Mouse (Mus musculus): ENCODE data around the gene Cfd. TPM values are rescaled to one million over a fixed set of nuclear protein-coding genes. Genes with fewer than 3 reads are reported as not detected.

Gene Cfd
- not detected in 2 replicates for polyA plus RNA-seq (2015; fragmentation: Nextera tagmentation; extraction: Ambion mirVana)

DNA sequence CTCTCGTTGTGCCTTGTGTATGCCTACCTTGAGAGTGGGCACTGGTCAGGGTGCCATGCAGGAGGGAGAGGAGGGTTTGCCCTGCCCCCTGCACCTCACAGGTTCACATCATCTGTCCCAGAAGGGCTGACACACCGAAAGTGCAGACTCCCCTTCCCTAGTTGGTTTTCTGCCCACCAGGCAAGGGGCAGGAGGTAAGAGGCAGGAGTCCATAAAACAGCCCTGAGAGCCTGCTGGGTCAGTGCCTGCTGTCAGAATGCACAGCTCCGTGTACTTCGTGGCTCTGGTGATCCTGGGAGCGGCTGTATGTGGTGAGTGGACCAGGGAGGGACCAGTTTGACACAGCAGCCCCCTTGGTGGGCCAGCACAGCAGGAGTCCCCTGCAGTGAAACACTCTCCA is at the start of gene Cfd:
Cfd (plus strand) TSS at position 184 of the 400 bp plus-strand sequence.
- Histone ChIP-seq H3K4me3 (ENCODE audit: low read length) (no peak within 1 kb of the TSS), H3K36me3 (ENCODE audit: insufficient read depth, low read length) (peaks cover 8% of the 10 kb centered on the region), H3K27ac (ENCODE audit: low read length) (no peak within 1 kb of the TSS), H3K9me3 (ENCODE audit: low read length) (no peaks in the 10 kb centered on the region), H3K27me3 (ENCODE audit: insufficient read depth, low read length) (no peaks in the 10 kb centered on the region), H3K4me1 (ENCODE audit: insufficient read depth, low read length) (no peaks in the 10 kb centered on the region), H3K9ac (replicated peaks; ENCODE audit: low read length) (no peak within 1 kb of the TSS), H3K4me2 (replicated peaks; ENCODE audit: low read depth, low read length) (no peak within 1 kb of the TSS)
- ATAC-seq (ENCODE audit: low FRiP score, low TSS enrichment), result no peak
- 35% methylated on average over 5 of the region's 5 CpGs for WGBS

DNA sequence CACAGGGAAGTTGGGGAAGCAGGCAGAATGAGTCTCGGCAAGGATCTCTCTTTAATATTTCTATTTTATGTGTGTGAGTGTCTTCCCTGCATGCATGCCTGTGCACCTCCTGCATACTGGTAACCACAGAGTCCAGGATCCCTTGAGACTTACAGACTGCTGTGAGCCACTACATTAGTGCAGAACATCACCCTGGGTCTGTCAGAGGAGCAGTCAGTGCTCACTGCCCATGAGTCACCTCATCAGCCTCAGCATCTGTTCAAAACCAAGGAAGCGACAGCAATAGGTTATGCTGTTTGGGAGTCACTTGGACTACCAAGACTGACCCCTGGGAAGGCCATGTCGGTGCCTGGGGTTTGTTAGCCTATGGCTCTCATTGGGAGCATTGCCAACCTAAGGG is 48.3 kb upstream of the Cfd start:
- H3K36me3 ChIP-seq (ENCODE audit: insufficient read depth, low read length), result no peaks in the 10 kb centered on the region
- no peaks in the 10 kb centered on the region for H3K27me3 ChIP-seq (ENCODE audit: insufficient read depth, low read length)
- no peak overlapping the region for H3K4me3 ChIP-seq (ENCODE audit: low read length)
- peak overlapping the region; percentile 61 for H3K27ac ChIP-seq (ENCODE audit: low read length)
- 63% methylated on average over 3 of the region's 3 CpGs for WGBS
- H3K4me2 ChIP-seq (replicated peaks; ENCODE audit: low read depth, low read length), result no peak overlapping the region
- H3K9ac ChIP-seq (replicated peaks; ENCODE audit: low read length), result peak overlapping the region; percentile 35; the same call in 1 of the 2 replicates
- H3K4me1 ChIP-seq (ENCODE audit: insufficient read depth, low read length), result peaks cover 41% of the 10 kb centered on the region
- ATAC-seq (ENCODE audit: low FRiP score, low TSS enrichment), result no peak
- no peaks in the 10 kb centered on the region for H3K9me3 ChIP-seq (ENCODE audit: low read length)

DNA sequence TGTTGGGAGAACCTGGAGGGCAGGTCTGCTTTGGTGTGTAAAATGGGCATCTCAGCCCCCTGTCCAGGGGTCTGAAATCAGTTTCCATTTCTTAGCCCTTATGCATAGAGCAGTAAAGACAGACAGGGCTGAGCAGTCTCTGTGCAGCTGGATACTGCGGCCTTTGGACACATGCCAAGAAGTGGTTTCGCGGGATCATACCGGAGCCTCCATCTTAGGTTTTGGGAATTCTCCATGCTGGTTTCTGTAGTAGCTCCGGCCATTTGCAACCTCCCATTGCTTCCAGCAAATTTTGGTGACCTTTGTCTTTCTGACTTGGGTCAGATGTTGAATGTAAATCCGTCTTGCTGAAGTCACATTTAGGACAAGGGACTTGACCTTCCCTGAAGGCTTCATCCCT is 47.2 kb upstream of the Cfd start:
- Histone ChIP-seq H3K36me3 (ENCODE audit: insufficient read depth, low read length) (no peaks in the 10 kb centered on the region), H3K4me2 (replicated peaks; ENCODE audit: low read depth, low read length) (no peak overlapping the region), H3K4me3 (ENCODE audit: low read length) (no peak overlapping the region), H3K27me3 (ENCODE audit: insufficient read depth, low read length) (no peaks in the 10 kb centered on the region), H3K27ac (ENCODE audit: low read length) (no peak overlapping the region), H3K9ac (replicated peaks; ENCODE audit: low read length) (no peak overlapping the region), H3K9me3 (ENCODE audit: low read length) (no peaks in the 10 kb centered on the region), H3K4me1 (ENCODE audit: insufficient read depth, low read length) (peaks cover 52% of the 10 kb centered on the region)
- ATAC-seq (ENCODE audit: low FRiP score, low TSS enrichment), result no peak
- 36% methylated on average over 6 of the region's 6 CpGs for WGBS

DNA sequence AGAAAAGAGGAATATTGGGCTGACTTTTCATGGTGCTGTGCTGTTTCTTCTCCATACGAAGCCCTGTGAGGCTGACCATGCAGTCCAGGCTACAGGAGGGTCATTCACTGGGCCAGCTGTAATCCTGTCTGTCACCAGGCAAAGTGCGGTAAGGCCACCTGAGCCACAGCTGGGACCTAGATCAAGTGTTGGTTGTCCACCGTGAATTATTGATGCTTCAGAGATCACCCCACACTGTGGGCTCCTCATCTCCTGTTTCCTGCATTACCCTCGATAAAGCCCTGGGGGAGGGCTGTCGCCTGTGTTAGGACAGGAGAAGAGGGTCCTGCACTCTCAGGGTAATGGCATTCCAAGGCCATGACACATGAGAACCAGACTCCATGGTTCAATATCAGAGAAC is 44.1 kb upstream of the Cfd start:
- no peak overlapping the region for H3K9ac ChIP-seq (replicated peaks; ENCODE audit: low read length)
- H3K4me1 ChIP-seq (ENCODE audit: insufficient read depth, low read length), result peaks cover 46% of the 10 kb centered on the region
- no peak overlapping the region for H3K4me3 ChIP-seq (ENCODE audit: low read length)
- no peaks in the 10 kb centered on the region for H3K36me3 ChIP-seq (ENCODE audit: insufficient read depth, low read length)
- no peaks in the 10 kb centered on the region for H3K27me3 ChIP-seq (ENCODE audit: insufficient read depth, low read length)
- 0 out of 2 replicates have a peak overlapping the region, but pooled peaks have one; percentile 16 for H3K27ac ChIP-seq (ENCODE audit: low read length)
- H3K4me2 ChIP-seq (replicated peaks; ENCODE audit: low read depth, low read length), result no peak overlapping the region
- ATAC-seq (ENCODE audit: low FRiP score, low TSS enrichment), result peak; percentile 68
- 28% methylated on average over 5 of the region's 5 CpGs for WGBS
- no peaks in the 10 kb centered on the region for H3K9me3 ChIP-seq (ENCODE audit: low read length)

DNA sequence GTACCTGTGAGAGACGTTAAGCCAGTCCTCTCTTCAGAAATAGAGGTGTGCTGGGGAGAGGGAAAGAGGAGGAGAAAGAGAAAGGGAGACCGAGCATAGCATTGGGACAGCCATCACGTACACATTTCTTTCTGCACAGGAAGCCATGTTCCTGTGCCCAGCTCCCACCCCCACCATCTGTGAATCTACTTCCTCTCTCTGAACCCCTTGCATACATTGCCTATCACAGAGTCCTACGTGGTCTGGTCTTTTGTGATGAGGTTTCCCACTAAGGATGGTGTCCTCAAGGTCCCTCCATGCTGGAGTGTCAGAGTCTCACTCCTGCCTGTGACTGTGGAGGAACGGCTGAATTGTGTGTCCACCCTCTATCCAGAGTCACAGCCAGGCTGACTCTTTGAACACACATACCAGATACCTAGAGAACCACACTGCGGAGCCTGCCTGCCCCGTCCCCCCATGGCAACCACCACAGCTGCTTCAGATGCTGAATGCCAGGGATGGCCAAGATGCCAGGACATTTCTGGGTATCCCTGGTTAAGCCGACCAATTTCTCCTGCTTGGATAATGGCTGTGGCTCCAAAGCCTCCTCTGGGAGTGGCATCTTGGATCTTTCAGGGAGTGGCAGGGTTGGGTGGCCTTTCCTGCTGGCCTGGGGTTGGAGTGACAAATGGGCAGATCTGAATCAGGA is 40.6 kb upstream of the Cfd start:
- Histone ChIP-seq H3K27ac (ENCODE audit: low read length) (no peak overlapping the region), H3K36me3 (ENCODE audit: insufficient read depth, low read length) (no peaks in the 10 kb centered on the region), H3K4me1 (ENCODE audit: insufficient read depth, low read length) (peaks cover 34% of the 10 kb centered on the region), H3K4me3 (ENCODE audit: low read length) (no peak overlapping the region), H3K27me3 (ENCODE audit: insufficient read depth, low read length) (no peaks in the 10 kb centered on the region), H3K4me2 (replicated peaks; ENCODE audit: low read depth, low read length) (no peak overlapping the region), H3K9me3 (ENCODE audit: low read length) (no peaks in the 10 kb centered on the region), H3K9ac (replicated peaks; ENCODE audit: low read length) (0 out of 2 replicates have a peak overlapping the region, but pooled peaks have one; percentile 5)
- no peak for ATAC-seq (ENCODE audit: low FRiP score, low TSS enrichment)
- 82% methylated on average over 8 of the region's 8 CpGs for WGBS

DNA sequence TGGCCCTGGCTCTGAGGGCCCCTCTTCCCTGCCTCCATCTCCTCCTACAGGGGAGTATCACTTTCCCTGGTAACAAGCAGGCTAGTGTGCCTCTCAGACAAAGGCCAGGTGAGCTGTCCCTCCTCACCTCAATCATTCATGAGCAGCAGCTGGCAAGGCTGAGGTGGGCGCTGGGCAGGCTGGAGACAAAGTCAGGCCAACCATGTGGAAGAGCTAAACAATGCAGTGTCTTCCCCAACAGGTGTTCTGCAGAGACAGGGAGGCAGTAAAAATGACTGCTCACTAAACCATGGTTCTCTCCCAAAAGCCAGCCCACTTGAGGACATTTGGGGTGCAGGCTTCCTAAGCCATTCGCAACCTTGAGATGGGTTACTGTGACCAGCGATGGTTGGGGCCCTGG is 39.0 kb upstream of the Cfd start:
- no peaks in the 10 kb centered on the region for H3K9me3 ChIP-seq (ENCODE audit: low read length)
- no peak overlapping the region for H3K4me3 ChIP-seq (ENCODE audit: low read length)
- no peaks in the 10 kb centered on the region for H3K27me3 ChIP-seq (ENCODE audit: insufficient read depth, low read length)
- peak overlapping the region; percentile 82 for H3K4me2 ChIP-seq (replicated peaks; ENCODE audit: low read depth, low read length)
- H3K27ac ChIP-seq (ENCODE audit: low read length), result peak overlapping the region; percentile 100
- peak overlapping the region; percentile 92 for H3K9ac ChIP-seq (replicated peaks; ENCODE audit: low read length)
- H3K36me3 ChIP-seq (ENCODE audit: insufficient read depth, low read length), result peaks cover 6% of the 10 kb centered on the region
- H3K4me1 ChIP-seq (ENCODE audit: insufficient read depth, low read length), result peaks cover 37% of the 10 kb centered on the region
- no peak for ATAC-seq (ENCODE audit: low FRiP score, low TSS enrichment)
- 61% methylated on average over 3 of the region's 3 CpGs for WGBS

DNA sequence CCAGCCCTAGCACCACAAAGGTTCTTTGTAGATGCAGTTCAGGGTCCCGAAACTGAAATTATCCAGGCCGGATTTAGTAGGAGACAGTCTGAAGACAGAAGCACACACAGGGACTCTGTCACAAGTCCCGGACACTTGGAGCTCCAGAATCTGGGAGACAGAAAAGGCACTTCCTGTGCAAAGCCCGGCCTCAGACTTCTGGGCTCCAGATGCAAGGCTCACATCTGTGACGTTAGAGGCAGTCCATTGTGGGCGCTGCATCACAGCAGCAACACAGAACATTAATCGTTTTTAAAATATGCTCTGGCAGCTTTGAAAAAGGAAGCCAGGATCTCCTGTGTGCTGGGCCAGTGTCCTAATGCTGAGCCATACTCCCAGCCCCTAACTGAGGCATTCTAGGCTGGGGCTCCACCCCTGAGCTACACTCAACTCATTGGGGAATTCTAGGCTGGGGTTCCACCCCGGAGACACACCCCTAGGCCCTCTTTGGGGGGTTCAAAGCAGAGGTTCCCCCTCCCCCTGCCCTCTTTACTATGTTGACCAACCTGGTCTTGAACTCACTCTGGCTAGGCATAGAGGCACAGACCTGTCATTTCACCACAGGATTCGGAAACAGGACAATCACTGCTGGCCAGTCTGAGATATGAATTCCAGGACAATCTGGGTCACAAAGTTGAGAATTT is 38.4 kb upstream of the Cfd start:
- peaks cover 43% of the 10 kb centered on the region for H3K4me1 ChIP-seq (ENCODE audit: insufficient read depth, low read length)
- peak overlapping the region; percentile 98 for H3K4me3 ChIP-seq (ENCODE audit: low read length)
- H3K9me3 ChIP-seq (ENCODE audit: low read length), result no peaks in the 10 kb centered on the region
- peak overlapping the region; percentile 82 for H3K4me2 ChIP-seq (replicated peaks; ENCODE audit: low read depth, low read length)
- H3K27ac ChIP-seq (ENCODE audit: low read length), result peak overlapping the region; percentile 100
- peaks cover 12% of the 10 kb centered on the region for H3K36me3 ChIP-seq (ENCODE audit: insufficient read depth, low read length)
- ATAC-seq (ENCODE audit: low FRiP score, low TSS enrichment), result no peak
- peak overlapping the region; percentile 92 for H3K9ac ChIP-seq (replicated peaks; ENCODE audit: low read length)
- H3K27me3 ChIP-seq (ENCODE audit: insufficient read depth, low read length), result no peaks in the 10 kb centered on the region
- WGBS, result 35% methylated on average over 9 of the region's 9 CpGs

DNA sequence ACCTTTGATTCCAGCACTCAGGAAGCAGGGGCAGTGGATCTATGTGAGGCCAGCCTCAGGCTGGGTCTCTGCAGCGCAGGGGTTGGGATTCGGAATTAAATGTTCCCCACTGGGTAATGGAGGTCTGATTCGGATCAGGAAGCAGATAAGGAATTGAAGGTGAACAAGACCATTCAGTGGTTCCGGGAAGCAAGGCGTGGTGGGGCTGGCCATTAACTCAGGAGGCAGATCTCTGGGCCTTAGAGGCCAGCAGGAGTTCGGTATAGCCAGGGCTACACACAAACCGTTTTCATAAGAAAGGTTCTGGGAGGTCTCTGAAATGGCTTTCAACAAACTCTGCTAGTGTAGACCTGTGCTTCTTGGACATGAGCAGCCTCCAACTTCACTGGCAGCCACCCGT is 37.8 kb upstream of the Cfd start:
- Histone ChIP-seq H3K9ac (replicated peaks; ENCODE audit: low read length) (peak overlapping the region; percentile 92), H3K9me3 (ENCODE audit: low read length) (no peaks in the 10 kb centered on the region), H3K4me2 (replicated peaks; ENCODE audit: low read depth, low read length) (peak overlapping the region; percentile 82), H3K36me3 (ENCODE audit: insufficient read depth, low read length) (peaks cover 17% of the 10 kb centered on the region), H3K4me1 (ENCODE audit: insufficient read depth, low read length) (peaks cover 43% of the 10 kb centered on the region), H3K27me3 (ENCODE audit: insufficient read depth, low read length) (no peaks in the 10 kb centered on the region), H3K4me3 (ENCODE audit: low read length) (peak overlapping the region; percentile 98), H3K27ac (ENCODE audit: low read length) (peak overlapping the region; percentile 100)
- WGBS, result 20% methylated on average over 8 of the region's 8 CpGs
- ATAC-seq (ENCODE audit: low FRiP score, low TSS enrichment), result no peak

DNA sequence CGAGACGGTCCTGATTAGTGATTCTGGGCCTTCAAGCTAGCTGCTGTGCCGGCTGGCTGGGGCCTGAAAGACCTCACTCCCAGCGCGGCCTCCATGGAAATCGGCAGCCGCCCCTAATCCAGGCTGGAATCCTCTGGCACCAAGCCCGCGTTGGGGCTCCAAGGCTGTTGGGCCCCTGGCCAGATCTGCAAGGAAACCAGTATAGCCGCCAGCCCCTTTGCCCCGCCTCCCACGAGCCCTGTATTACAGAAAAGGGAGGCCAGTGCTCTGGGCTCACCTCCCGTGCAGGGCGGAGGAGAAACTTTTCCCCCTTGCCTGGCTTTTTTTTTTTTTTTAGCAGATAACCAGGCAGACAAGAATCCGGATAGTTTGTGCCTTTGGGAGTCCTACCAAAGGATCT is 37.3 kb upstream of the Cfd start:
- WGBS, result under 1% methylated on average over 15 of the region's 15 CpGs
- Histone ChIP-seq H3K27ac (ENCODE audit: low read length) (peak overlapping the region; percentile 100), H3K4me2 (replicated peaks; ENCODE audit: low read depth, low read length) (peak overlapping the region; percentile 82), H3K27me3 (ENCODE audit: insufficient read depth, low read length) (no peaks in the 10 kb centered on the region), H3K4me1 (ENCODE audit: insufficient read depth, low read length) (peaks cover 44% of the 10 kb centered on the region), H3K9ac (replicated peaks; ENCODE audit: low read length) (peak overlapping the region; percentile 92), H3K4me3 (ENCODE audit: low read length) (peak overlapping the region; percentile 98), H3K9me3 (ENCODE audit: low read length) (no peaks in the 10 kb centered on the region), H3K36me3 (ENCODE audit: insufficient read depth, low read length) (peaks cover 17% of the 10 kb centered on the region)
- peak; percentile 64 for ATAC-seq (ENCODE audit: low FRiP score, low TSS enrichment)

All from kidney, embryonic 16.5 days (tissue).